Mouse (Mus musculus) retina, adult 2 months (tissue): ENCODE data around the gene Gpr3.

Experiments used
- DNase-seq: peaks from one replicate; pipeline ENCODE4 v3.0.0-alpha.2; 2012; ENCODE audit warnings: low read depth, low spot score

Gene Gpr3

DNA sequence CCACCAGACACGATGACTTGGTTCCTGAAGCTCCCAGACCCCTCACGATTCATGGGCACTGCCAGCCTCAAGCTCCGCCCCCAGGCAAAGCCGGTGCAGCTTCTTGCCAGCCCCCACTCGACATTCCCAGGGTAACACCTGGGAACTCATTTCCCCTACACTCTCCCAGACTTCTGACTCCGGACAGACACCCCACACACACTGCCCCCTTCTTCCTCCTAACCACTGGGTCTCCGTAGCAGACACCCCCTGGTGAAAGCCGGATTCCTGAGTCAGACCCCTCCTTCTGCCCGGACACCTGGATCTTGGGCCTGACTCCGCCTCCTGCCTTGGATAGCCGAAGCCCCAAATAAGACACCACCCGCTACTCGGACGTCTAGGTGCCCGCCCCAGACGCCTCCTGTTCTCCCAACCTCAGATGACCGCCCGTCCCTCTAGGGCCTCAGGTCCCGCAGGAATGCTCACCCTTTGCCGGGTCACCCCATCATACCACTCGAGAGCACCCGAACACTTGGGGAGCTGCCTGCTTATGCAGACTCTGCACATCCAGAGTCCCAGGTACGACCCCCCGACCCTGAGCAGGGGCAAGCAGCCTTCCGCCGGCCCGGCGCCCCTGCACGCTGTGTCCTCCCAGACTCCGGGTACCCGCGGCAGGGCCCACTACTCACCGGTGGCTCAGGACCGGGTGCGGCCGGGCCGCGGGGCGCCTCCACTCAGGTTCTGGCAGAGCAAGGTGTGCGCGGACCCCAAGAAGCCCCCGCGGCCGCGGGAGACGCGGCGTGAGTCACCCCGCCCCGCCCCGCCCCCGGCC lies at the start of gene Gpr3, which contains the start of gene Cd164l2:
TSS of gene Gpr3 (minus strand) at position 786 of the 811 bp plus-strand sequence.
TSS of gene Cd164l2 (plus strand) at position 381 of the 811 bp plus-strand sequence.
- no peak for DNase-seq

DNA sequence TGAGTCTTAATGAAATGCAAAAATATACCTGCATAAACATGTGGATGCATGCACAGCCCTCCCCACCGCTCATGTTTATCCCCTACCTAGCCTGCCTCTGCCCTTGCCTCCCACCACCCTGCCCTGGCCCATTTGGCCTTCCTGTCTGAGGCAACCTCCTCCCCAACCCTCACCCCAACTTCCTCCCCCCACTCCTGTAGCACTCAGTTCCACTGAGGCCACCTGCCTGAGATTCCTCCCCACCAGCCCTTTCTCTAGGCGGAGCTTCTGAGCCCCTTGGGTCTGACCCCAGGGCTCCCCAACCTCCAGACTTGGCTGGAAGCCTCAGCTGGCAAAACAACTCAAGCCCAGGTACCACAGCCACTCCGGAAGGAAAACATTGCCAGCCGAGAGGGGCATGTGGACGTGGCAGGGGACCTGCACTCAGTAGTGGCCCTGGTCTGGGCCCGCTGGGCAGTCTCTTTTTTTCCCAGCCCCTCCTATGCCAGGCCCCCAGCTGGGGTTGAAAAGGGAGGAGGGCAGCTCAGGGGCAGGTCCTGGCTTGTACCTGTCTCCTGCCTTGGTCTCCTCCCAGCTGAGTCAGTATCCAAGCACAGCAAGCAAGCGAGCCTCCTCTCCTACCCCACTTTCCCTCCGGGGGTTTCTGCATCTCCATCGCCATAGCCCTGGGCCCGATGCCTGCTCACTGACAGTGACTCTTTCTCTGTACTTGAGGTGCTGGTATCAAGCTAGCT lies 49.5 kb upstream of the Gpr3 start:
- no peak for DNase-seq

DNA sequence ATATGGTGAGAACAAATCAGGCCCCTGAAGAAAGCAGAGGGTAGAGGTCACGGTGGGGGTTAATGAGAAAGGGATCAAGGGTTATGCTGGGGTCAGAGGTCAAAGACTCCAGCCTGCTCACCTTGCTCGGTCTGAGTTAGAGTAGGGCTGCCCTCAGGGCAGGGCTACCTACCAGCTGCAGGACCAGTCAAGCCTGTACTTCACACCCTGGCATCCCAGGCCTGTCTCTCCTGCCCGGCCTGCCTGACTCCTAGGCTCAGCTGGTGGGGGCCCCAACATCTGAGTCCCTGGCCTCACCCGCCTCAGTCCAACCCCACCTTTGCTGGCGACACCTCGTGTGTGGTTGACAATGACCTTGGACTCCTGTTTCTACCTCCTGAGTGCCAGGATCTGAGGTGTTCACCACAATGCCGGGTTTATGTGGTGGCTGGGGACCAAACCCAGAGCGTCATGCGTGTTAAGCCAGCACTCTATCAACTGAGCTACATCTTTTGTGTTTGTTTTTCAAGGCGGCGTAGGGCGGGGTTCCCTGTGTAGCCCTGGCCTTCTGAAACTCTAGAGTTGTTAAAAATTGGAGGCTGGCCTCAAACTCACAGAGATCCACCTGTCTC lies 45.6 kb upstream of the Gpr3 start:
- no peak for DNase-seq

DNA sequence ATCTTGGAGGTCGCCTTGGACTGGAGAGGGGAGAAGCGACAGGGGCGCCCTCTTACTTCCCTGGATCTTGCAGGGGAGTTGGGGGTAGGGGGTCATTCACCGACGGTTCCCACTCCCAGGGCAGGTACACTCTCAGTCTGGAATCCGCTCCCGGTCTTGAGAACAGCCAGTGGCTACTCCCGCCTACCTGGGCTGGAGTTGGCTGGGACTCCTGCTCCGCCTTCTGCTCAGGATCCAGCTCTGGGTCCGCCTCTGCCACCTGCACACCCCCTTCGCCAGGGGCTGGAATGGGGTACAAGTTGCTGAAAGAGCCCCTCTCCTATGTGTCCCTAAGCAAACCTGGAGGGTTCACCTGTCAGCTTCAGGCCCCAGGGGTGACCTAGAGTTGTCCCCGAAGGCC lies 44.9 kb upstream of the Gpr3 start:
- no peak for DNase-seq

DNA sequence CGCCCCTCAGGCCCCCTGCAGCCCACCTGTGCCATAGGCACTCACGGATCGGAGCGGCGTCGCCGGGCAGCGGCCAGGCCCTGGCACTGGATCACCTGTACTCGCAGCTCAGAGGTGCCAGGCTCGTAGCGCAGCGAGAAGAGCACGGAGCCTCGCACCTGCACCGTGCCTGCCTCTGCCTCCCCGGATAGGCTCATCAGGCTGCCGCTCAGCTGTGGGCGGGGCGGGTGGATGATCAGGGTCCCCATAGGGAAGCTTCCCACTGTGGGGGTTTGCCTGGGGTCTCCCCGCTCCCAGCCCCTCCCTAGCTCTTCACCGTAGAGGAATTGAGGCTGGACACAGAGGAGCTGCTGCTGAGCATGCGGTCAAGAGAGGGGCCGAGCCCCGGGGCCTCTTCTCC lies 44.5 kb upstream of the Gpr3 start:
- DNase-seq, result no peak

DNA sequence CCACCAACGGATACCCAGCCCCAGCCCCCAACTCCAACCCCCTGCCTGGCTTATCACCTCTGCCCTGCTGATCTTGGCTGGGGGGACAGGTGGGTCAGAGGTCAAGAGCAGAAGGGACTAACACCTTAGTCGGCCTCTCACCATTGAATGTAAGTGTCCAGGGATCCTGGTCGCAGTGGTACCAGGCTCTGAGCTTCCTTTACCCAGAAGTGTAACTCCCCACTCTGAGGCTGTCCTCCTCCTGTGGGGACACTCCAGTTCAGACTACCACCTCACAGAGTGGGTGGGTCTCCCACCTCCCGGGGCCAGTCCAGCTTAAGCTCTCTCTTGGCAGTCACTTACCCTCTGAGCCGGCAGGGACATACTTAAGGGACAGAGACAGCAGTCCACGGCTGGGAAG lies 43.1 kb upstream of the Gpr3 start:
- DNase-seq, result no peak

DNA sequence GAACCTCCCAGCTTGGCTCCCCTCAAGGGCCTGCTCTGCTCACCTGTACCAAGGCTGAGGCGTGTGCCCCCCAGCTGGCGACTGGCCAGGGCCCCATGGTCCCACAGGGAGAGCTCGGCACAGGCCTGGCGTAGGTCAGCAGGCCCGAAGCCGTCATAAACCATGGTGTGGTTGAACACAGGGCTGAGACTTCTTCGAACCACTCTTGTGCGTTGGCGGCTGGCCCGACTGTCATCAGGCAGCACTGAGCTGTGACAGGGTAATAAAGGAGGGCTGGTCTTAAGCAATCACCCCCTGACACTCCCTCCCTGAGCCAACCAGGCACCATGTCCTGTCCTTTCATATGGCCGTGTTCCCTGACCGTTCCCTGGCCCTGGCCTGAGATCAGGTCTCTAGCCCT lies 41.1 kb upstream of the Gpr3 start:
- no peak for DNase-seq

DNA sequence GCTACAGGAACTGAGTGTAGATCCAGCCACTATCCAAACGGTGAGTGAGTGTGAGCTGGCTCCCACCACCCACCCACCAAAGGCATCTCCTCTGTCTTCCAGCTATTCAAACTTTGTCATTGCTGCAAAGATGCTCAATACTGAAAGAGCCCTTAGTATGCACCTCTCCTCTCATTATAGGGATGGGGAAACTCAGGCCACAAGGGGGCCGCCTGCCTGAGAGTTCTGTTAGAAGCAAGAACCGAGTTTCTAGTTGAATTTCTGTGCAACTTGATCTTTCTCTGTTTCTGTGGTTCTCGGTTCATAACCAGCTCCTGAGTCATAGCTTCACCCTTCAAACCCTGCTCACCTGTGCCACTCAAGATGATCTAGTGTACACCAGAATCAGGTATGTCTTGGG lies 39.8 kb upstream of the Gpr3 start:
- DNase-seq, result no peak

DNA sequence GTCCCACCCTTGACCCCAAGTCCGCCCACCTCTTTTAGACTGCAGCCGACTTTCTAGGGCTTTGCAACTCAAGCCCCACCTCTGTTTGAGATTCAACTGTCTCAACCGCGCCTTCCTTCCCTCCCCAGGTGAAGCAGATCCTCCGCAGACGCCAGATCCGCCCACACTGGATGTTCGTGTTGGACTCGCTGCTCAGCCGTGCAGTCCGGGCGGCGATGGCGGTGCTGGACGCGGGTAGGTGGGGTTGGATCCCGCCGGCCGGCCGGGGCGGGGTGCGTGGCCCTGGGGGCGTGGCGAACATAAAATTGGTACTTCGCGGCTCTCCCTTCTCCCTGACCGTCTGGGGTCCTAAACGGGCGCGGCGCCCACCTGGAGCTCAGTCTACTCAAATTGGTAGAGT lies 38.9 kb upstream of the Gpr3 start:
- no peak for DNase-seq

DNA sequence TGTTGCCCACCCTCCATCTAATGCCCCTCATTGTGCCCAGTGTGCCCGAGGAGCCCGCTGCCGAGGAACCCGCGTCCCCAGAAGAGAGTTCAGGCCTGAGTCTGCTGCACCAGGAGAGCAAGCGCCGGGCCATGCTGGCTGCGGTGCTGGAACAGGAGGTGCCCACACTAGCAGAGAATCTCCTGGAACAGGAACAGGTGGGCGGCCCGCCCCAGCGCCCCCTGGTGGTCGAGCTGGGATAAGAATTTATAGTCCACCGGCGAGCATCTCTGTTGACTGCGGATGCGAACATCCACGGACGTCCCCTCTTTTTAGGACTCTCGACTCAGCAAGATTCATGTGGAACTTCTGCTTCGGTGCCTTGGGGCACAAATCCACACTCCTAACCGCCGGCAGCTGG lies 38.3 kb upstream of the Gpr3 start:
- DNase-seq, result no peak

DNA sequence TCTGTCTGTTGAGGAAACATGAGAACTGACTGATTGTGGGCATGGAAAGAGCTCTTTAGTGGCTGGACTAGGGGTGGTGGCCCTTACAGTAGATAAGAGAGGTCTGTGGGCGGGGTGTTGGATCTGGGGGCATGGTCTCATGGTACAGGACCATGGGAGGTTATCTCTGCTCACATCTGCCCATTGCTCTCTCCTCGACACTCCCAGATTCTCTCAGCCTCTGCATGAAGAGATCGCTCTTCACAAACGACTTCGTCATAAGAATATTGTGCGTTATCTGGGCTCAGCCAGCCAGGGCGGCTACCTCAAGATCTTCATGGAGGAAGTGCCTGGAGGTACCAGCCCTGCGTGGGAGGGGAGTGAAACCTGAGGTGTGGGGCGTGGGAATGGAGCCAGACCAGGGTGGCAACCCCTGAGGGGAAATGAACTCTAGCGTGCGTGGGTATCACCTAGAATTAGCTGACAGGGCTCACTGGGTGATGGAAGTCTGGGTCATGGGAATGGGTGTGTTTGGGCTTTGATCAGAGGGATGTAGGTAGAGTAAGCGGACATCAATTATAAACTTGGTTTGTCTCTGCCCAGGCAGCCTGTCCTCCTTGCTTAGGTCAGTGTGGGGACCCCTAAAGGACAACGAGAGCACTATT lies 35.6 kb upstream of the Gpr3 start:
- no peak for DNase-seq

DNA sequence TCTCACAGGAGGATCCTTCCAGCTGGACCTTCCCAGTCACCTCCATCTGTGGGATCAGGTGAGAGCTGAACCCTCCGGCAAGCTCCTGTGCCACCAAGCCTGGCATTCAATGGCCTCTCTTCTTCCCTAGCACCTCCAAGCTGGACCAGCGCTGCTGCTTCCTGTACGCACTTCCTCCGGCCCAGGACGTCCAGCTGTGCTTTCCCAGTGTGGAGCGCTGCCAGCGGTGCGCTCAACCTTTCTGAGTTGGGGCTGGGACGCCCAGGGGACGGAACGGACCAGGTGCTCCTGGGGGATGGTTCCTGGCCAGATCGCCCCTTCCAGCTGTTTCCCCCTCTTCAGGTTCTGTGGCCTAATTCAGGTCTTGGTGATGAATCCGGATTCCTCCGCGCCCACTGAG lies 34.7 kb upstream of the Gpr3 start:
- no peak for DNase-seq

DNA sequence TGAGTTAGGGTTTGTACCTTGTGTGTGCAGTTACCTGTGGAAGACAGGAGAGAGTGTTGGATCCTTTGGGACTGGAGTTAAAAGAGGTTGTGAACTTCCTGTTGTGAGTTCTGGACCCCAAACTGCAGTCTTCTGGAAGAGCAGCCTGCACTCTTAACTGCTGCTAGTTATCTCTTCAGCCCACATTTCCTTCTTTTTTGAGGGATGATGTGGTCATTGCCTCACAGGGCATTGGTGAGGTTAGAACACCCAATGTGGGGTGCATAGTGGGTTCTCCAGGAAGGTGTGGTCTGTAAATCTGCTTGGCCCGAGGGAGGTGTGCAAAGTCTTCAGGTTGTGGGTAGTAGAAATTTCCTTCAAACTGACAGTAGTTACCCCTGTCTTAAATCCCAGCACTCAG lies 32.0 kb upstream of the Gpr3 start:
- DNase-seq, result no peak

DNA sequence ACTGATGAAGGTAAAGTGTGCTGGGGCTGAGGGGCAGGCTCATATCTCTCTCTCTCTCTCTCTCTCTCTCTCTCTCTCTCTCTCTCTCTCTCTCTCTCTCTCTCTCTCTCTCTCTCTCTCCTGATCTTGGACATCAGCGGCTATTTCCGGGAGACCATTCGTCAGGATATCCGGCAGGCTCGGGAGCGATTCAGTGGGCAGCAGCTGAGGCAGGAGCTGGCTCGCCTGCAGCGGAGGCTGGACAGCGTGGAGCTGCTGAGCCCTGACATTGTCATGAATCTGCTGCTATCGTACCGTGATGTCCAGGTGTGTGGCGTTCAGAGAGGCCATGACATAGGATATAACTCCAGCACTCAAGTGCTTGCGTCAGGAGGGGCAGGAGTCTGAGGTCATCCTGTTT lies 31.2 kb upstream of the Gpr3 start:
- DNase-seq, result no peak

DNA sequence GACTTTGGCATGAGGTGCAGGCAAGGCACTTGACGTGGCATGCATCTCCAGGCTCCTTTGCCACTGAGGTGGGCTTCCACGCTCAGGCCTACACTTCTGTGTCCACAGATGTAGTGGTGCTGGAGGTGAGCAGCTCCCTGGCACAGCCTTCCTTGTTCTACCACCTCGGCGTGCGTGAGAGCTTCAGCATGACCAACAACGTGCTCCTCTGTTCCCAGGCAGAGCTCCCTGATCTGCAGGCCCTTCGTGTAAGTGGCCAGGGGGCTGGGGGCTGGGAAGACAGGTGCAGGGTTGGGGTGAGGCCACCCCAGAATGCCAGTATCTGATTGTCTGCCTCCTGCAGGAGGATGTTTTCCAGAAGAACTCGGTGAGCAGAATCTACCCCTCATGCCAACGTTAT lies 30.4 kb upstream of the Gpr3 start:
- no peak for DNase-seq

DNA sequence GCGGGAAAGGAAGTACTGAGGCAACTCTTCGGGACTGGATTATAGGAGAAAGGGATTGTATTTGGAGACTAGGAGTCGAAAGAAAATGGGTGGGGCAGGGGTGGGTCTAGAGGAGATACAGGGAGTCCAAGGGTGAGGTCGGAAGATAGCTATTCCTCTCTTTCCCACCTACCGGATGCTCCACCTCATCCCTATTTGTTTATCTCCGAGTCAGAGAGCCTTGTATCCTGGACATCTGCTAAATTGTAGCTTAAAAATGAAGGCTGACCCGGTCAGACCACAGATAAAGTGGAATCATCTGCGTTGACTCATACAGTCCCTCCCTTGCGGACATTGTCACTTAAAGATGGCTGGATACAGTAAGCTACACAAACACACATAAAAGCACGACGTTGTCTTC lies 29.6 kb upstream of the Gpr3 start:
- no peak for DNase-seq

DNA sequence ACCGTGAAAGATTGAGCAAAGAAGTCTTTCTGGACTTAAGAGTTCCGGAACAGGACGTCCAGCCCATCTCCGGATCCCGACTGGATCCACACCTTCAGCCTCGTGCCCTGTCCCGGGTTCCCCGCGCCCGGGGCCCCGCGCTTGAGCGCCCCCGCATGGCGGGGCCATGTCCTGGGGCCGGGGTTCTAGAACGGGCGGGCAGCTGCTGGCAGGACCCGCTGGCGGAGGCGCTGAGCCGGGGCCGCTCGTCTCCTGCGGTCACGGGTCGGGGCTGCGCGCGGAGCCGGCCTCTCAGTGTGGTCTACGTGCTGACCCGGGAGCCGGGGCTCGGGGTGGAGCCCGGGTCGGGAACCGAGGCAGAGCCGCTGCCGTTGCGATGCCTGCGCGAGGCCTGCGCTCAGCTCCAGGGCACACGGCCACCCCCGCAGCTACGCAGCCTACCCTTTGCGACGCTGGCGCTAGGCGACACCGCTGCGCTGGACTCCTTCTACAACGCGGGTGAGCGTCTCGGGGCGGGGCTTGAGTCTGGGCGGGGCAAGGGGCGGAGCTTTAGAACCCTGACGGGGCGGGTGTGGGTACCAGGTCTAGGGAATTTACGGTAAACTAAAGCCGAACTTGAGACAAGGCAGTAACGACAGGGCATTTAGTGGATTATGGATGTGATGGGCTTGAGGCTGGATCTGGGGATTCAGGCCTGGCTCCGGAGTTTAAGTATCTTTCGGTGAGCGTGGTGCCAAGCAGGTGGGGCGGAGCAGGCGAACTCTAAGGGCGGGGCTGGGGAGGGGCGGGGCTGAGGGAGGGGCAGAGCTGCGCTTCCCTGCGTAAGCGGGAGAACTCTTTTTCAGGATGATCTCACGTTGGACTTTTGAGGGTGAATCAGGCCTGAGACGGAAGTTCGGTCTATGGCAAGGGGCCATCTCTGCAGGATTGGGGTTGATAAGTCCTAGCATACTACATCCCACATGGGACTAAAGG lies 28.9 kb upstream of the Gpr3 start:
- peak; percentile 64 for DNase-seq

DNA sequence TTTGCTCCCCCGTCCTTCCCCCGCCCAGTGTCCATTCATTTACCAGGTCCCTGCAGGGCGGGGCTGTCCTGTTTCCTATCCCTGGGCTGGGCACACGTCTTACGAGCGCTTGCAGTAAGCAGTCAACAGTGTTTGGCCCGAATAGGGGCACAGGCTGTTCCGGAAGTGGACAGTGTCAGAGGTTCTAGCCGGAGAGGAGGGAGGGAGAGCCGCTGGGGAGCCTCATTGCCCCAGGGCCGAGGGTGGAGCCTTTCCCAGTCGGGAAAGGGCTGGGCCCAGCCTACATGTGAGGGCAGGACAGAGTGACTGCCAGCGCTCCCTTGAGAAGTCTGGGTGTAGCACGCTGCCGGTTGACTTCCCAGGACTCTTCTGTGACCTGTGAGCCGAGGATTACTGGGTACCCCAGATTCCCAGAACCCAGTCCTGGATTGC lies 28.2 kb upstream of the Gpr3 start, which contains the start of gene Map3k6:
TSS of gene Map3k6 (plus strand) at position 329 of the 432 bp plus-strand sequence.
- no peak for DNase-seq

DNA sequence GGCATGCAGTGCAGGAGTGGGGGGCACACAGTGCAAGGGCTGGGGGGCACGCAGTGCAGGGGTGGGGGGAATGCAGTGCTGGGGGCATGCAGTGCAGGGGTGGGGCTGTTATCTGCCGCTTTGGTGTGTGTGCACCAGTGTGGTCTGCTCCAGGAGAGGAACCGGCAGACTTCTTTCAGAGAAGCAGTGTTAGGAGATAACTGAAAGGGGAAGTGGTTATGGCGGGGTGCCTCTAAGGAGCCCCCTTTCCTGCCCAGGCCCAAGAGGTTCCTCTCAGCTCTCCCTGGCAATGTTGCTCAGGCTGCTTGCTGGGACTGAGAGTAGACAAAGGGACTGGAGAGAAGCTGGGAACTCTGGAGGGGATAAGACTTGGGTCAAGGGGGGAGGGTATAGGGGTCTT lies 25.6 kb upstream of the Gpr3 start:
- no peak for DNase-seq

DNA sequence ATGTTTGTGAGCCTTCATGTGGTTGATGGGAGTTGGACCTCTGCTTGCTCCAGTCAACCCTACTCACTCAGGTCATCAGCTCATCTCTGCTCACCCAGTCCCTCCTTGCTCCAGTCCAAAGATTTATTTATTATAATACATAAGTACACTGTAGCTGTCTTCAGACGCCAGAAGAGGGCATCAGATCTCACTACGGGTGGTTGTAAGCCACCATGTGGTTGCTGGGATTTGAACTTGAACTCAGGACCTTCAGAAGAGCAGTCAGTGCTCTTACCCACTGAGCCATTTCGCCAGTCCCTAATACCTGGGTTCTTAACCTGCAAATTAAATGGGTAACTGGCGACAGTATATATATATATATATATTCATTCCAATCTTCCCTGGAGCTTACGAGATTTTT lies 23.1 kb upstream of the Gpr3 start:
- no peak for DNase-seq

DNA sequence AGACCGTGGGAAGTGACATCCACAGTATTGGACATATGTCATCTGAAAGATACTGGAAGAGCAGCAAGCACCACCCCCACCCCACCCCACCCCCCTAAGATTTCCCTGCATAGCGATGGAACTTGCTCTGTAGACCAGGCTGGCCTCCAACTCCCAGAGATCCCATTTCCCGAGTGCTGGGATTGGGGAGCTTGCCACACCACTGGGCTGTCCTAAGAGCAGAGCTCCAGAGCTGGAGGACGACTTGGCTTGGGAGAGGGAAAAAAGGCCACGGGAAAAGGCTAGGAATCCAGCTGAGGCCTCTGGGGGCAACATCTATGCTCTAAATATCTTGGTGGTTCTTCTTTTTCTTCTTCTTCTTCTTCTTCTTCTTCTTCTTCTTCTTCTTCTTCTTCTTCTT lies 22.4 kb upstream of the Gpr3 start:
- DNase-seq, result no peak
